Mouse (Mus musculus): Measurements from ENCODE around the gene Fam178b. TPM values are rescaled to one million over a fixed set of nuclear protein-coding genes. Genes with fewer than 3 reads are reported as not detected.

Fam178b gene
- total RNA-seq, 2 experiments from 2014 or later, result 0.40 TPM; not detected in 1

- no peak for DNase-seq (ENCODE audit: extremely low spot score in 1 of 2, low spot score in 2 of 2)
- no peak overlapping the region for H3K4me3 ChIP-seq
- no peak for TF ChIP-seq CTCF (IDR thresholded peaks at IDR 0.05)
- H3K27ac ChIP-seq, result no peak overlapping the region
- intact Hi-C loops (cut with DNase I), result no loop called here
Measured at GRCm38 (mm10) chr1:36593099-36593498, 89.9 kb downstream of the Fam178b start.

- Histone ChIP-seq H3K4me3 (no peak overlapping the region), H3K27ac (no peak overlapping the region)
- intact Hi-C loops (cut with DNase I), result no loop called here
- no peak for DNase-seq (ENCODE audit: extremely low spot score in 1 of 2, low spot score in 2 of 2)
- TF ChIP-seq CTCF (IDR thresholded peaks at IDR 0.05), result no peak
Measured at GRCm38 (mm10) chr1:36591408-36591807, 91.6 kb downstream of the Fam178b start.

GRCm38 (mm10) chr1:36590664-36591063 is 92.3 kb downstream of the Fam178b start:
- Histone ChIP-seq H3K27ac (no peak overlapping the region), H3K4me3 (no peak overlapping the region)
- TF ChIP-seq CTCF (IDR thresholded peaks at IDR 0.05), result no peak
- no peak for DNase-seq (ENCODE audit: extremely low spot score in 1 of 2, low spot score in 2 of 2)
- intact Hi-C loops (cut with DNase I), result no loop called here

GRCm38 (mm10) chr1:36589486-36589885 is 93.5 kb downstream of the Fam178b start:
- no peak for TF ChIP-seq CTCF (IDR thresholded peaks at IDR 0.05)
- H3K27ac ChIP-seq, result peak overlapping the region; percentile 32; the same call in 1 of the 2 replicates
- intact Hi-C loops (cut with DNase I), result no loop called here
- DNase-seq (ENCODE audit: extremely low spot score in 1 of 2, low spot score in 2 of 2), result no peak
- no peak overlapping the region for H3K4me3 ChIP-seq

GRCm38 (mm10) chr1:36588476-36589450 is 94.2 kb downstream of the Fam178b start:
- TF ChIP-seq CTCF (IDR thresholded peaks at IDR 0.05), result no peak
- intact Hi-C loops (cut with DNase I), result no loop called here
- Histone ChIP-seq H3K27ac (peak overlapping the region; percentile 32; the same call in 1 of the 2 replicates), H3K4me3 (no peak overlapping the region)
- DNase-seq (ENCODE audit: extremely low spot score in 1 of 2, low spot score in 2 of 2), result no peak

GRCm38 (mm10) chr1:36587860-36588259 is 95.1 kb downstream of the Fam178b start:
- DNase-seq (ENCODE audit: extremely low spot score in 1 of 2, low spot score in 2 of 2), result no peak
- intact Hi-C loops (cut with DNase I), result no loop called here
- TF ChIP-seq CTCF (IDR thresholded peaks at IDR 0.05), result no peak
- Histone ChIP-seq H3K4me3 (no peak overlapping the region), H3K27ac (no peak overlapping the region)

- TF ChIP-seq CTCF (IDR thresholded peaks at IDR 0.05), result no peak
- Histone ChIP-seq H3K27ac (no peak overlapping the region), H3K4me3 (no peak overlapping the region)
- no peak for DNase-seq (ENCODE audit: extremely low spot score in 1 of 2, low spot score in 2 of 2)
- intact Hi-C loops (cut with DNase I), result no loop called here
Measured at GRCm38 (mm10) chr1:36586288-36586687, 96.7 kb downstream of the Fam178b start.

GRCm38 (mm10) chr1:36583408-36584116 is 99.4 kb downstream of the Fam178b start:
- intact Hi-C loops (cut with DNase I), result no loop called here
- no peak for DNase-seq (ENCODE audit: extremely low spot score in 1 of 2, low spot score in 2 of 2)
- no peak for TF ChIP-seq CTCF (IDR thresholded peaks at IDR 0.05)
- Histone ChIP-seq H3K27ac (no peak overlapping the region), H3K4me3 (no peak overlapping the region)

- intact Hi-C loops (cut with DNase I), result no loop called here
- no peak for TF ChIP-seq CTCF (IDR thresholded peaks at IDR 0.05)
- DNase-seq (ENCODE audit: extremely low spot score in 1 of 2, low spot score in 2 of 2), result no peak
- H3K4me3 ChIP-seq, result no peak overlapping the region
- H3K27ac ChIP-seq, result no peak overlapping the region
Measured at GRCm38 (mm10) chr1:36582211-36582610, 100.8 kb downstream of the Fam178b start.

GRCm38 (mm10) chr1:36581260-36581659 is 101.7 kb downstream of the Fam178b start:
- DNase-seq (ENCODE audit: extremely low spot score in 1 of 2, low spot score in 2 of 2), result no peak
- intact Hi-C loops (cut with DNase I), result no loop called here
- TF ChIP-seq CTCF (IDR thresholded peaks at IDR 0.05), result no peak
- no peak overlapping the region for H3K27ac ChIP-seq
- no peak overlapping the region for H3K4me3 ChIP-seq

GRCm38 (mm10) chr1:36580384-36581207 is 102.4 kb downstream of the Fam178b start:
- peak; percentile 40 to 47 for DNase-seq (ENCODE audit: extremely low spot score in 1 of 2, low spot score in 2 of 2)
- intact Hi-C loops (cut with DNase I), result no loop called here
- Histone ChIP-seq H3K27ac (peak overlapping the region; percentile 73), H3K4me3 (peak overlapping the region; percentile 17)
- TF ChIP-seq CTCF (IDR thresholded peaks at IDR 0.05), result no peak

All from left cerebral cortex, adult 2 months (tissue).